Mouse (Mus musculus): ENCODE results near the gene Orm1. TPM values are rescaled to one million over a fixed set of nuclear protein-coding genes. Genes with fewer than 3 reads are reported as not detected.

Orm1 gene
- total and polyA plus RNA-seq, 3 experiments, result not detected

- Histone ChIP-seq H3K9ac (ENCODE audit: control insufficient read depth, low read depth, low read length, poor library complexity, severe bottlenecking) (no peak overlapping the region), H3K4me1 (ENCODE audit: control insufficient read depth in 1 of 2, insufficient read depth in 2 of 2, low read length in 2 of 2) (no peaks in the 10 kb centered on the region), H3K36me3 (ENCODE audit: control insufficient read depth in 1 of 2, insufficient read depth in 2 of 2, low read length in 2 of 2) (no peaks in the 10 kb centered on the region), H3K79me2 (ENCODE audit: control insufficient read depth, insufficient read depth, low read length, poor library complexity) (no peaks in the 10 kb centered on the region), H3K27me3 (ENCODE audit: control insufficient read depth in 1 of 2, insufficient read depth in 2 of 2, low read length in 2 of 2) (no peaks in the 10 kb centered on the region), H3K9me3 (replicated peaks; ENCODE audit: insufficient read depth, low read length) (no peaks in the 10 kb centered on the region), H3K27ac (ENCODE audit: control insufficient read depth, low read depth, low read length) (no peak overlapping the region), H3K4me3 (ENCODE audit: control insufficient read depth in 1 of 2, insufficient read depth in 1 of 2, low read depth in 2 of 2, low read length in 2 of 2) (no peak overlapping the region)
- no peak for TF ChIP-seq KAT2A (conservative IDR thresholded peaks at IDR 0.05; ENCODE audit: low read depth, low read length)
- no peak for TF ChIP-seq RCOR1 (IDR thresholded peaks at IDR 0.05; ENCODE audit: low read depth, low read length)
- no peak for TF ChIP-seq TBP (IDR thresholded peaks at IDR 0.05; ENCODE audit: low read depth, low read length)
- TF ChIP-seq TCF12 (IDR thresholded peaks at IDR 0.05; ENCODE audit: low read depth, low read length), result no peak
- TF ChIP-seq MAZ (IDR thresholded peaks at IDR 0.05; ENCODE audit: low read depth, low read length), result no peak
- no peak for TF ChIP-seq MYB (IDR thresholded peaks at IDR 0.05; ENCODE audit: low read depth, low read length)
- no peak for TF ChIP-seq CHD1 (IDR thresholded peaks at IDR 0.05; ENCODE audit: low read depth, low read length)
- TF ChIP-seq GABPA (IDR thresholded peaks at IDR 0.05; ENCODE audit: low read depth, low read length), result no peak
- TF ChIP-seq SIN3A (IDR thresholded peaks at IDR 0.05; ENCODE audit: low read length), result no peak
- TF ChIP-seq EP300 (IDR thresholded peaks at IDR 0.05; ENCODE audit: low read depth in 1 of 2, low read length in 2 of 2), result no peak
- no peak for TF ChIP-seq HCFC1 (IDR thresholded peaks at IDR 0.05; ENCODE audit: low read depth, low read length)
- TF ChIP-seq POLR2AphosphoS5 (IDR thresholded peaks at IDR 0.05; ENCODE audit: borderline replicate concordance, low read depth, low read length), result no peak
- TF ChIP-seq MXI1 (IDR thresholded peaks at IDR 0.05; ENCODE audit: low read depth, low read length), result no peak
- DNase-seq (ENCODE audit: low read depth, low spot score), result no peak
Observed at GRCm38 (mm10) chr4:63333403-63333802, 11.0 kb upstream of the Orm1 start.

DNA sequence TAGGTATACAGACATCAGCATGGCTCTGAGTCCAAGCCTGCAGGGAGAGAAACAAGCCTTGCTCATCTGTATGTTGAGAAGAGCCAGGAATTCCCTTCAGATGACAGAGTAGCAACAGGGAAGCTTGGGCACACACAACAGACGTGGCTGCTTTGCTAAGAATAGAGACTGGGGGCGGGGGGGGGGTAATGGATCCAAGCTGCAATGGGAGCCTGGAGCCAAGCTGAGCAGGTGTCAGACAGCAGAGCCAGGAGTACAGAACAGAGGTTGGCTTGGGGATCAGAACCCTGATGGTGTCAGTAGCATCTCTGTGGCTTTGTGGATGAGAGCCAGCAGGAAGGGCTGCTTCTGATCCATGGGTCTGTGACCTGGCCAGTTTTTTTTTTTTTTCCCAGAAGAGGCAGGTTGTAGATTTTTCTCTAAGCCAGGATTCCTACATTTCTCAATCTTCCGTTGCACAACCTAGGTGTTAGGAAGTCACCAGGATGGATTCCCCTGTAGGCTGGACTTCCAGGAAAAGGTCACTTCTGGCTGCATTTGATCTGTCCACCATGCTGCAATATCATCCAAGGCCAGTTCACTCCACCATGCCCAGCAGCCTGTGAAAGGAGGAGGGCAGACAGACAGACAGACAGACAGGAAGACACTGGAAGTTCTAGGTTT is 5.8 kb upstream of the Orm1 start:
- TF ChIP-seq NELFE (IDR thresholded peaks at IDR 0.05; ENCODE audit: low read depth, low read length) (no peak), USF1 (IDR thresholded peaks at IDR 0.05; ENCODE audit: low read depth, low read length) (no peak), TCF12 (IDR thresholded peaks at IDR 0.05; ENCODE audit: low read depth, low read length) (no peak), MYC (IDR thresholded peaks at IDR 0.05; ENCODE audit: low read depth, low read length) (no peak), TBP (IDR thresholded peaks at IDR 0.05; ENCODE audit: low read depth, low read length) (no peak), ELF1 (IDR thresholded peaks at IDR 0.05; ENCODE audit: low read depth, low read length) (no peak), CTCF (IDR thresholded peaks at IDR 0.05 in 2 of 3, conservative IDR thresholded peaks at IDR 0.05 in 1 of 3; ENCODE audit: control insufficient read depth in 1 of 3, insufficient read depth in 1 of 3, low read depth in 2 of 3, low read length in 3 of 3, poor library complexity in 1 of 3, severe bottlenecking in 1 of 3) (no peak), POLR2A (IDR thresholded peaks at IDR 0.05; ENCODE audit: control insufficient read depth in 1 of 2, insufficient read depth in 1 of 2, low read depth in 1 of 2, low read length in 2 of 2, poor library complexity in 1 of 2) (no peak), BHLHE40 (IDR thresholded peaks at IDR 0.05; ENCODE audit: borderline replicate concordance, low read depth, low read length) (no peak), NRF1 (IDR thresholded peaks at IDR 0.05; ENCODE audit: insufficient read depth, low read depth, low read length, poor library complexity, severe bottlenecking) (no peak), MEF2A (IDR thresholded peaks at IDR 0.05; ENCODE audit: extremely low read depth, insufficient replicate concordance, low read depth, low read length, poor library complexity, severe bottlenecking) (no peak), MXI1 (IDR thresholded peaks at IDR 0.05; ENCODE audit: low read depth, low read length) (no peak), EP300 (IDR thresholded peaks at IDR 0.05; ENCODE audit: low read depth in 1 of 2, low read length in 2 of 2) (no peak), TAL1 (IDR thresholded peaks at IDR 0.05; ENCODE audit: low read length) (no peak), ZMIZ1 (IDR thresholded peaks at IDR 0.05; ENCODE audit: low read depth, low read length) (no peak)
- Histone ChIP-seq H3K4me1 (ENCODE audit: control insufficient read depth in 1 of 2, insufficient read depth in 2 of 2, low read length in 2 of 2) (no peaks in the 10 kb centered on the region), H3K79me2 (ENCODE audit: control insufficient read depth, insufficient read depth, low read length, poor library complexity) (no peaks in the 10 kb centered on the region), H3K27me3 (ENCODE audit: control insufficient read depth in 1 of 2, insufficient read depth in 2 of 2, low read length in 2 of 2) (no peaks in the 10 kb centered on the region), H3K36me3 (ENCODE audit: control insufficient read depth in 1 of 2, insufficient read depth in 2 of 2, low read length in 2 of 2) (no peaks in the 10 kb centered on the region), H3K9ac (ENCODE audit: control insufficient read depth, low read depth, low read length, poor library complexity, severe bottlenecking) (no peak overlapping the region), H3K4me3 (ENCODE audit: control insufficient read depth in 1 of 2, insufficient read depth in 1 of 2, low read depth in 2 of 2, low read length in 2 of 2) (no peak overlapping the region), H3K27ac (ENCODE audit: control insufficient read depth, low read depth, low read length) (no peak overlapping the region), H3K9me3 (replicated peaks; ENCODE audit: insufficient read depth, low read length) (no peaks in the 10 kb centered on the region)
- no peak for DNase-seq (ENCODE audit: low read depth, low spot score)
